ENCODE assay signal across 9 mouse cellular contexts in the genomic region with DNA sequence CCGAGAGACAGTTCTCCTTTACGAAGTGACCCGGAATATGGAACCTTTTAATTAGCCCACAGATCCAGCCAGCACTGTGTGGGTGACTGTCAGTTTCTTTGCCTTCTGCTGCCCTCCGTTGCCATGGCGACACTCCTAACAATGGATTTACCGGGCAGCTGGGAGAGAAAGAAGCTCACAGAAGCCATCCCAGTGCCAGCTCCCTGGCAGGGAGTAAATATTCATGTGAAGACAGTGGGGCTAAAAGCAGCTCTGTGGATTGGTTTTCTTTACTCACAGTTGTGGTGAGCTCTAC.
DNase-seq lines count a peak whose midpoint lies in the region; ATAC-seq and TF ChIP-seq lines count a peak whose summit lies in the region.
"Had no signal": no experiment of that assay in that cellular context is flagged by ENCODE, and none has a peak within 500 bp of the region (broad histone marks: within the 10 kb centered on the region; RNA-seq: fewer than 3 reads in every experiment).

No protein-coding gene starts in this region.

- 11% methylated on average over 6 of the region's 6 CpGs for WGBS in hindbrain, postnatal 0 days
- WGBS in midbrain, embryonic 12.5 days = 20% methylated on average over 6 of the region's 6 CpGs
- 65% methylated on average over 6 of the region's 6 CpGs for WGBS in intestine, postnatal 0 days

- no peaks in the 10 kb centered on the region for H3K27me3 ChIP-seq in hindbrain, postnatal 0 days (ENCODE audit: insufficient read depth, low read length)
- peaks cover 18% of the 10 kb centered on the region for H3K27me3 ChIP-seq in midbrain, embryonic 12.5 days
- no peaks in the 10 kb centered on the region for H3K27me3 ChIP-seq in intestine, postnatal 0 days (replicated peaks; ENCODE audit: control insufficient read depth, insufficient read depth, low read length)

- H3K36me3 ChIP-seq in hindbrain, postnatal 0 days (ENCODE audit: insufficient read depth, low read length) = no peaks in the 10 kb centered on the region
- no peaks in the 10 kb centered on the region for H3K36me3 ChIP-seq in midbrain, embryonic 12.5 days
- no peaks in the 10 kb centered on the region for H3K36me3 ChIP-seq in intestine, postnatal 0 days (ENCODE audit: control insufficient read depth, insufficient read depth)

- ATAC-seq in hindbrain, postnatal 0 days = peak; percentile 96
- ATAC-seq in midbrain, embryonic 12.5 days (ENCODE audit: low FRiP score, low read depth) = peak; percentile 95
- no peak for ATAC-seq in megakaryocyte-erythroid progenitor cell, adult 5-6 weeks (replicated peaks; ENCODE audit: low FRiP score, low TSS enrichment, poor library complexity, severe bottlenecking)
- ATAC-seq in intestine, postnatal 0 days = no peak

- peaks cover 10% of the 10 kb centered on the region for H3K4me1 ChIP-seq in hindbrain, postnatal 0 days (ENCODE audit: insufficient read depth, low read length)
- peaks cover 12% of the 10 kb centered on the region for H3K4me1 ChIP-seq in midbrain, embryonic 12.5 days
- no peaks in the 10 kb centered on the region for H3K4me1 ChIP-seq in intestine, postnatal 0 days (replicated peaks; ENCODE audit: control insufficient read depth, insufficient read depth, low read length)

- no peaks in the 10 kb centered on the region for H3K9me3 ChIP-seq in hindbrain, postnatal 0 days (ENCODE audit: low read length)
- H3K9me3 ChIP-seq in midbrain, embryonic 12.5 days = no peaks in the 10 kb centered on the region
- no peaks in the 10 kb centered on the region for H3K9me3 ChIP-seq in intestine, postnatal 0 days (ENCODE audit: control insufficient read depth)

- intact Hi-C loops in heart, postnatal 36 days (cut with DNase I) = no loop called here

- peak overlapping the region; percentile 45 for H3K4me2 ChIP-seq in hindbrain, postnatal 0 days (ENCODE audit: low read depth, low read length)
- H3K4me2 ChIP-seq in midbrain, embryonic 12.5 days (replicated peaks) = peak overlapping the region; percentile 48
- H3K4me2 ChIP-seq in intestine, postnatal 0 days (replicated peaks; ENCODE audit: low read depth) = no peak overlapping the region
- H3K4me2 ChIP-seq: lung, embryonic 14.5 days had no signal

- TF ChIP-seq CTCF in hindbrain, postnatal 0 days (IDR thresholded peaks at IDR 0.05; ENCODE audit: low read depth) = no peak
- no peak for TF ChIP-seq CTCF in intestine, postnatal 0 days (IDR thresholded peaks at IDR 0.05; ENCODE audit: low read depth)

- H3K27ac ChIP-seq in hindbrain, postnatal 0 days = peak overlapping the region; percentile 65
- peak overlapping the region; percentile 71 for H3K27ac ChIP-seq in midbrain, embryonic 12.5 days (replicated peaks)
- no peak overlapping the region for H3K27ac ChIP-seq in intestine, postnatal 0 days (ENCODE audit: low read depth, low read length)

- peak overlapping the region; percentile 2 for H3K4me3 ChIP-seq in hindbrain, postnatal 0 days (ENCODE audit: low read length)
- H3K4me3 ChIP-seq in midbrain, embryonic 12.5 days = peak overlapping the region; percentile 21
- no peak overlapping the region for H3K4me3 ChIP-seq in intestine, postnatal 0 days (ENCODE audit: low read depth, low read length)

- no peak overlapping the region; the same call in 1 of the 2 replicates for H3K9ac ChIP-seq in hindbrain, postnatal 0 days (replicated peaks; ENCODE audit: low read length)
- H3K9ac ChIP-seq in midbrain, embryonic 12.5 days (replicated peaks) = 0 out of 2 replicates have a peak overlapping the region, but pooled peaks have one; percentile 7
- no peak overlapping the region for H3K9ac ChIP-seq in intestine, postnatal 0 days (ENCODE audit: low read depth, low read length)
- H3K9ac ChIP-seq: lung, embryonic 14.5 days had no signal

- peak; percentile 40 for DNase-seq in R1 (ENCODE audit: low read depth, low spot score)
- DNase-seq in embryo, embryonic 11.5 days (ENCODE audit: low read depth, low spot score) = peak; percentile 32
- peak; percentile 95 for DNase-seq in hindbrain, postnatal 0 days (ENCODE audit: low spot score)
- DNase-seq in yolk sac, embryonic 10.5 days (ENCODE audit: low spot score) = peak; percentile 8
- DNase-seq in heart, postnatal 36 days = no peak
- DNase-seq: lung, embryonic 14.5 days had no signal

Comparison
In these comparisons a context has a peak if more than half of its experiments do, and no peak if none do; other contexts are left out.
1. DNase-seq: peak in R1 (single experiment), embryo, embryonic 11.5 days (single experiment), hindbrain, postnatal 0 days (single experiment) and yolk sac, embryonic 10.5 days (single experiment); none in heart, postnatal 36 days (0 of 2).
2. ATAC-seq: peak in hindbrain, postnatal 0 days (single experiment) and midbrain, embryonic 12.5 days (single experiment); none in megakaryocyte-erythroid progenitor cell, adult 5-6 weeks (single experiment) and intestine, postnatal 0 days (single experiment).